Mouse (Mus musculus) monocyte, adult 5-6 weeks (primary cell): ENCODE data around the gene Zfand5. TPM values are rescaled to one million over a fixed set of nuclear protein-coding genes. Genes with fewer than 3 reads are reported as not detected.
"Not testable (repeated sequence)": the region's sequence is repeated elsewhere in the genome, so short reads cannot be mapped to it uniquely, and the experiment has no call there.

ENCODE experiments used
- ATAC-seq: fragments of 153-309, 156-312 bp; replicated peaks from 2 replicates; pipeline ENCODE4 v1.8.0; 2017; ENCODE audit warnings: mild to moderate bottlenecking; ENCODE audit not compliant: low TSS enrichment, insufficient number of reproducible peaks, severe bottlenecking, poor library complexity, low FRiP score
- total RNA-seq: library from RNA; stranded (forward); fragments of 200-1000, 200-491, 200-594 nt; gene quantifications from 3 replicates; pipeline ENCODE4 v1.2.3, GENCODE M21; 2017

The Zfand5 gene
- total RNA-seq: 376 to 477 TPM (median 405 TPM) in 3 replicates

- peak; percentile 84 for ATAC-seq
Observed at GRCm38 (mm10) chr19:21271741-21272654, at the start of gene Zfand5. Gene Zfand5 (plus strand): TSS chr19:21272278.

- no peak for ATAC-seq
Observed at GRCm38 (mm10) chr19:21227131-21227530, 44.9 kb upstream of the Zfand5 start.

GRCm38 (mm10) chr19:21227754-21228153 is 44.3 kb upstream of the Zfand5 start:
- ATAC-seq: no peak

- not testable (repeated sequence) for ATAC-seq
Observed at GRCm38 (mm10) chr19:21248730-21249129, 23.3 kb upstream of the Zfand5 start.

GRCm38 (mm10) chr19:21253846-21254245 is 18.2 kb upstream of the Zfand5 start:
- ATAC-seq: no peak

- no peak for ATAC-seq
Observed at GRCm38 (mm10) chr19:21255920-21256319, 16.2 kb upstream of the Zfand5 start.

- ATAC-seq: no peak
Observed at GRCm38 (mm10) chr19:21259453-21259852, 12.6 kb upstream of the Zfand5 start.

- ATAC-seq: peak; percentile 80; the same call in 1 of the 2 replicates
Observed at GRCm38 (mm10) chr19:21260280-21260679, 11.8 kb upstream of the Zfand5 start.

- 0 out of 2 replicates have a peak, but pooled peaks have one; percentile 2 for ATAC-seq
Observed at GRCm38 (mm10) chr19:21271186-21271585, 892 bp upstream of the Zfand5 start.

GRCm38 (mm10) chr19:21272655-21273284 is 692 bp downstream of the Zfand5 start:
- no peak for ATAC-seq

- ATAC-seq: no peak
Observed at GRCm38 (mm10) chr19:21273440-21273839, 1.4 kb downstream of the Zfand5 start.

- peak; percentile 62 for ATAC-seq
Observed at GRCm38 (mm10) chr19:21274181-21274591, 2.1 kb downstream of the Zfand5 start.

GRCm38 (mm10) chr19:21274714-21275113 is 2.6 kb downstream of the Zfand5 start:
- no peak for ATAC-seq

GRCm38 (mm10) chr19:21276317-21276716 is 4.2 kb downstream of the Zfand5 start:
- ATAC-seq: no peak

- no peak for ATAC-seq
Observed at GRCm38 (mm10) chr19:21286421-21287097, 14.5 kb downstream of the Zfand5 start.

- no peak for ATAC-seq
Observed at GRCm38 (mm10) chr19:21297411-21297810, 25.3 kb downstream of the Zfand5 start.

GRCm38 (mm10) chr19:21301787-21302186 is 29.7 kb downstream of the Zfand5 start:
- ATAC-seq: no peak

GRCm38 (mm10) chr19:21307755-21308154 is 35.7 kb downstream of the Zfand5 start:
- no peak for ATAC-seq

- ATAC-seq: not testable (repeated sequence)
Observed at GRCm38 (mm10) chr19:21310364-21310763, 38.3 kb downstream of the Zfand5 start.
